Mouse (Mus musculus) midbrain, postnatal 0 days (tissue): ENCODE data around the gene Cgn. TPM values are rescaled to one million over a fixed set of nuclear protein-coding genes. Genes with fewer than 3 reads are reported as not detected.

Experiments
- ATAC-seq: fragments of 200-750 bp; cut with Nextera tagmentation; 2 replicates; pipeline ENCODE4 v1.8.0; 2017; ENCODE audit warnings: moderate number of reproducible peaks, mild to moderate bottlenecking, moderate TSS enrichment, moderate library complexity; ENCODE audit not compliant: low FRiP score
- DNase-seq: peaks from one replicate; pipeline ENCODE4 v3.0.0-alpha.2; 2015; ENCODE audit warnings: low spot score
- H3K27ac ChIP-seq: fragments of 300-500 bp; sonication (generic); 2 replicates; pipeline ENCODE4 v1.5.1; 2014; ENCODE audit warnings: low read depth, mild to moderate bottlenecking, low read length, mixed read lengths
- H3K27me3 ChIP-seq: fragments of 300-500 bp; sonication (generic); 2 replicates; pipeline ENCODE4 v1.6.1; 2014; ENCODE audit warnings: low read length, control low read depth, mixed read lengths; ENCODE audit not compliant: insufficient read depth
- H3K36me3 ChIP-seq: fragments of 300-500 bp; sonication (generic); 2 replicates; pipeline ENCODE4 v1.6.1; 2014; ENCODE audit warnings: low read length, control low read depth, mixed read lengths; ENCODE audit not compliant: insufficient read depth
- H3K4me1 ChIP-seq: fragments of 300-500 bp; sonication (generic); 2 replicates; pipeline ENCODE4 v1.6.1; 2014; ENCODE audit warnings: mild to moderate bottlenecking, control low read depth, antibody characterized with exemption, low read length, mixed read lengths; ENCODE audit not compliant: insufficient read depth
- H3K4me2 ChIP-seq: fragments of 300-500 bp; sonication (generic); 2 replicates; pipeline ENCODE4 v1.6.1; 2014; ENCODE audit warnings: low read depth, mild to moderate bottlenecking, low read length, mixed read lengths; ENCODE audit not compliant: poor library complexity, severe bottlenecking
- H3K4me3 ChIP-seq: fragments of 300-500 bp; sonication (generic); 2 replicates; pipeline ENCODE4 v1.5.1; 2014; ENCODE audit warnings: low read depth, mild to moderate bottlenecking, low read length, moderate library complexity
- H3K9ac ChIP-seq: fragments of 300-500 bp; sonication (generic); replicated peaks from 2 replicates; pipeline ENCODE4 v1.6.1; 2014; ENCODE audit warnings: mild to moderate bottlenecking, low read length, moderate library complexity, mixed read lengths; ENCODE audit not compliant: poor library complexity, severe bottlenecking
- H3K9me3 ChIP-seq: fragments of 300-500 bp; sonication (generic); 2 replicates; pipeline ENCODE4 v1.6.1; 2016; ENCODE audit warnings: low read length, control low read depth
- CTCF ChIP-seq: IDR thresholded peaks from 2 replicates; pipeline ENCODE4 v1.5.1; 2016; ENCODE audit warnings: antibody characterized with exemption, mild to moderate bottlenecking
- WGBS: fragments of 180-500 bp; shearing (Covaris S2); extraction: QIAGEN DNeasy Blood & Tissue Kit; methylation state at CpG from one replicate; pipeline ENCODE4 v1.1.7; 2014; 5-methylcytosine and 5-hydroxymethylcytosine counted together
- polyA plus RNA-seq: library from polyadenylated mRNA; unstranded; fragments of >200 nt; fragmentation: Nextera tagmentation; extraction: Ambion mirVana; gene quantifications from 2 replicates; pipeline ENCODE4 v1.2.1, GENCODE M21; 2015
- total RNA-seq: library from RNA; depleted of rRNA; stranded (reverse); fragments of >200 nt; gene quantifications from 2 replicates; pipeline ENCODE4 v1.2.3, GENCODE M21; 2014; rRNA removed

The Cgn gene
- total RNA-seq: 11.6 and 13.6 TPM in 2 replicates
- 11.4 and 12.4 TPM in 2 replicates for polyA plus RNA-seq

DNA sequence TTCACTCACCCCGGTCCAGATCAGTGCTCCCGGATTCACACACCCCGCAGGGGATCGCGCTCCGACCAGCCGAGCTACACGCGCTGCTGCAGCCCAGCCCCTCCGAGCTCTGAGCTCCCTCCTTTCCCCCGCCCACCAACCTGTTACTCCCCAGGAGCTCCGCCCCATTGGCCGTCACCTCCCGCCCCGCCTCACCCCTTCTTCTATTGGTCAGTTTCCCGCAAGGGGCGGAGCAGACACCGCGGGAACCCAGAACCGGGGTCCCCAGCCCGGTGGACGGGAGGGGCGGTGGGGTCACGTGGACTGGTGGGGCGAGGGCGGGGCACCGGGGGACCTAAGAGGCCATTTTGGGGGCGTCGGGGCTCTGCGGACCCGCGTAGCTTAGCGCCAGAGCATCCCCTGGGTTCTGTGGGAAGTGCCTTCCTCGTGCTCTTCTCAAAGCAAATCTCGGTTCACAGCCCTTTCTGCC, at the start of gene Cgn:
TSS of gene Cgn (minus strand) at position 126 of the 469 bp plus-strand sequence.
- ATAC-seq: peak; percentile 95
- WGBS: under 1% methylated on average over 35 of the region's 35 CpGs
- no peaks in the 10 kb centered on the region for H3K9me3 ChIP-seq

DNA sequence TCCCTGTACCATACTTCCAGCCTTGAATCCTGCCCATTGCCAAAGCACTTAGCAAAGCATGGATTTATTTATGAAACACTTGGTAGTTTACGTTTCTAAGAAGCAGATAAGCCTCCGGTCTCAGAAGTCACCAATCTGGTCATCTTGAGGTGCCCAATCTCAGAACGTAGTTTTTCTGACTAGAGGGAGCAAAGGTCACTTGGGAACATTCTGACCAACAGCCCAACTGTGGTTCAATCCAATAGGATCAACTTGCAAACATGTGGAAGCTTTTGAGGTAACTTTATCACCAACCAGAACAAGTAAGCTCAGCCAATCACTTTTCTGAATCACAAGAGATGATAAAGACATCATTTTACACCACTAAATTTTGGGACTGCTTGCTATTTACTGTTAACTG, 49.1 kb upstream of the Cgn start:
- Histone ChIP-seq H3K4me1 (no peaks in the 10 kb centered on the region), H3K27me3 (no peaks in the 10 kb centered on the region), H3K27ac (no peak overlapping the region), H3K9me3 (no peaks in the 10 kb centered on the region), H3K4me3 (no peak overlapping the region), H3K9ac (no peak overlapping the region), H3K36me3 (no peaks in the 10 kb centered on the region), H3K4me2 (no peak overlapping the region)
- no peak for TF ChIP-seq CTCF
- no peak for ATAC-seq
- 77% methylated on average over 3 of the region's 3 CpGs for WGBS
- DNase-seq: no peak

More for the DNA sequence above, at the start of gene Cgn:
- DNase-seq: peak; percentile 98
- peak within 1 kb of the TSS; percentile 79 for H3K9ac ChIP-seq
- H3K36me3 ChIP-seq: no peaks in the 10 kb centered on the region
- no peaks in the 10 kb centered on the region for H3K27me3 ChIP-seq
- peak within 1 kb of the TSS; percentile 95 for H3K27ac ChIP-seq
- H3K4me3 ChIP-seq: peak within 1 kb of the TSS; percentile 54
- H3K4me1 ChIP-seq: no peaks in the 10 kb centered on the region; the same call in 1 of the 2 replicates
- TF ChIP-seq CTCF: no peak
- H3K4me2 ChIP-seq: peak within 1 kb of the TSS; percentile 85

DNA sequence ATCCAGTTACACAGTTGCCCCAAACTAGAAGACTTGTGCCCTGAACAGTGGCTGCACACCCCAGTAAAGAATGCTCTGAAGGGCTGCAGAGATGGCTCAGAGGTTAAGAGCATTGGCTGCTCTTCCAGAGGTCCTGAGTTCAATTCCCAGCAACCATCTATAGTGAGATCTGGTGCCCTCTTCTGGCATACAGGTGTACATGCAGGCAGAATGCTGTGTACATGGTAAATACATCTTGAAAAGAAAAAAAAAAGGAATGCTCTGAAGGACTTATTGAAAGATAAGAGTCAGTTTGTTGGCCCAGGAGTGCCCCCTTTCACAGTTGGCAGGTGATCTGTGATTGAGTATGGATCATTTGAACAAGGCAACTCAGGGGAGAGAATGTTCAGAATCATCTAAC, 47.1 kb upstream of the Cgn start:
- peak; percentile 31 for TF ChIP-seq CTCF
- Histone ChIP-seq H3K27ac (no peak overlapping the region), H3K4me3 (no peak overlapping the region), H3K4me2 (no peak overlapping the region), H3K36me3 (no peaks in the 10 kb centered on the region), H3K9ac (no peak overlapping the region), H3K27me3 (no peaks in the 10 kb centered on the region), H3K4me1 (no peaks in the 10 kb centered on the region), H3K9me3 (no peaks in the 10 kb centered on the region)
- DNase-seq: no peak
- ATAC-seq: no peak

- no peak for ATAC-seq
- H3K4me2 ChIP-seq: no peak overlapping the region
- 88% methylated on average over 5 of the region's 5 CpGs for WGBS
- H3K9me3 ChIP-seq: no peaks in the 10 kb centered on the region
- no peaks in the 10 kb centered on the region for H3K4me1 ChIP-seq
- no peaks in the 10 kb centered on the region for H3K27me3 ChIP-seq
- no peak overlapping the region for H3K4me3 ChIP-seq
- no peak overlapping the region for H3K9ac ChIP-seq
- no peak for DNase-seq
- TF ChIP-seq CTCF: no peak
- H3K36me3 ChIP-seq: no peaks in the 10 kb centered on the region
- H3K27ac ChIP-seq: no peak overlapping the region
Measured at GRCm38 (mm10) chr3:94832701-94833100, 46.4 kb upstream of the Cgn start.

DNA sequence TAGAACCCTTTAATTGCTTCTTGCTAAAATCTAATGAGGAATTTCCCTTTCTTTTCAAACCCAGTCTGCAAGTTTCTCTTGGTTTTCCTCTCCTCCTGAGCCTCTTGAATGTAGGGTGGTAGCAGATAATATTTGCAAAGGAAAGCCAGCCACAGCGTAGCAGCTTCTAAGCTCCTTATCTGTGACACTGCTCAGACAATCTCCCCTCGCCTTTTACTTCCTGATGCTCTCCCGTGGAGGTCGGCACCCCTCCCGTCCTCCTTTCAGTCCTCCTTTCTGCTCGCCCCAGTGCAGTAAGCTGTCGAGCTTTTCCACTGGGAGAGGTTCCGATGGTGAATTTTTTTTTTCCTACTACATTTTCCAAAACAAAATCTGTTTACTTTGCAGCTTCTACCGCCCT, 45.8 kb upstream of the Cgn start:
- DNase-seq (no peak), ATAC-seq (no peak)
- Histone ChIP-seq H3K27me3 (no peaks in the 10 kb centered on the region), H3K9me3 (no peaks in the 10 kb centered on the region), H3K36me3 (no peaks in the 10 kb centered on the region), H3K27ac (no peak overlapping the region), H3K4me1 (no peaks in the 10 kb centered on the region), H3K4me2 (no peak overlapping the region), H3K9ac (no peak overlapping the region), H3K4me3 (no peak overlapping the region)
- TF ChIP-seq CTCF: no peak
- WGBS: 13% methylated on average over 9 of the region's 9 CpGs

GRCm38 (mm10) chr3:94824110-94824509, 37.8 kb upstream of the Cgn start:
- ATAC-seq: no peak
- no peaks in the 10 kb centered on the region for H3K4me1 ChIP-seq

More at GRCm38 (mm10) chr3:94824110-94824509, 37.8 kb upstream of the Cgn start:
- no peak for DNase-seq
- no peaks in the 10 kb centered on the region for H3K36me3 ChIP-seq
- no peak overlapping the region for H3K4me2 ChIP-seq
- 0 out of 2 replicates have a peak, but pooled peaks have one; percentile 9 for TF ChIP-seq CTCF
- H3K4me3 ChIP-seq: no peak overlapping the region
- H3K9ac ChIP-seq: no peak overlapping the region
- WGBS: 80% methylated on average over 3 of the region's 3 CpGs
- no peaks in the 10 kb centered on the region for H3K9me3 ChIP-seq
- H3K27ac ChIP-seq: no peak overlapping the region
- no peaks in the 10 kb centered on the region for H3K27me3 ChIP-seq
